Mouse (Mus musculus): ENCODE results near the gene Ncl.

Ncl gene

DNA sequence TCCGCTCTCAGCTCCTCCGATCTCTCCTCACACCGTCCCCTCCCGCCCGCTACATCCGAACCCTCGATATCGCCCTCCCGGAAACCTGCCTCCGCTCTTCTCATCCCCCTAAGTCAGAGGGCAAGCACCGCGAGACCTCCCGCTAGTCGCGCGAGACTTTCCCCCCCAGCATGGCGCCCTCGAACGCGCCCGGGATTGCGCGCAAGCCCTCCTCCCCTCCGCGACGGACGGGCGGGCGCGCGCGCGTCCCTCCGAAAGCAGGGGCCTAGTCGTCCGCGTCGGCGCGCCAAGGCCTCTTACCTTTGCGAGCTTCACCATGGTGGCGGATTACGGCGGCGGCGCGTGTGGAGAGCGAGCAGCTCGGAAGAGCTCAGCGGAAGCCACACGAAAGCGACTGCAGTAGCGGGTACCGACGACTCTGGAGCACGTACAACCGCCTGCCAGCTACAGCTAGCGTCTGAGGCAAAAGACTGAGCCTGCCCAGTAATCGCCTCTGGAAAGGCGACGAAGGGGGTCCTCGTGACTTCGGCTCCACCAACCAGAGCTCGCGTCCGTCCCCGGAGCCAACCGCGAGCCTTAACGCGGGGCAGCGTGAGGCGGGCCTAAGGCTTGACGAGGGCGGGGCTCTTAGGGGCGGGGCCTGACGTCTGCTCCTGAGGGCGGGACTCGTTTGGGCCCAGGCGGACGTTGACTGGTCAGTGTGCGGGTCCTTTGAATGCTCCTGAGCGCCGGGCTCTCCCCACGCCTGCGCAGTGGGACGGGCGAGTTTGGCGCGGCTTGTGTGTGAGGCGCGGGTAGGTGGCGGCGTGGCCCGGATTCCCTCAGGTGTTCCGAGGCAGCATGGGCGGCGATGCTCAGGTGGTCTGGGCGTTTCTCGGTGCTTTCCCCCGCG is at the start of gene Ncl:
Gene Ncl, minus strand, starts transcription at position 495 of the 892 bp plus-strand sequence.
- DNase-seq (ENCODE audit: low read depth, low spot score) = peak; percentile 98

GRCm38 (mm10) chr1:86408515-86408914 is 49.3 kb upstream of the Ncl start:
- DNase-seq (ENCODE audit: low read depth, low spot score) = no peak

DNA sequence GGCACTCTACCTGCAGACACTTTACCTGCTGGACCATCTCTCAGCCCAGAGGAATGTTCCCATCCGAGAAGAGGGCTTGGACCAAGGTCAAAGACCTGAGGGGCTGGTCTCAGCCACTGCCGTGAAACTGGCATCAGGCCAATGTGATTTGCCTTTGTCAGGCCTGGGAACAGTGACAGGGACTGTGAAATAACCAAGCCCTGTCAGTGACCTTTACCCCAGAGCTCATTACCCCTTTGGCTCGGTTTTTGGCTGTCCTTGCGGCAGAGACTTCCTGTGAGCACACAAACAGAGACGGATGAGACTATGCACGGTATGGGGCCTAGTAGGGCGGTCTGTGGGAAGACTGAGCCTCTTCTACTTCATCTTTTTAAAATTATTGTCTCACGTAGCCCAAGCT is 47.7 kb upstream of the Ncl start:
- DNase-seq (ENCODE audit: low read depth, low spot score) = peak; percentile 57

DNA sequence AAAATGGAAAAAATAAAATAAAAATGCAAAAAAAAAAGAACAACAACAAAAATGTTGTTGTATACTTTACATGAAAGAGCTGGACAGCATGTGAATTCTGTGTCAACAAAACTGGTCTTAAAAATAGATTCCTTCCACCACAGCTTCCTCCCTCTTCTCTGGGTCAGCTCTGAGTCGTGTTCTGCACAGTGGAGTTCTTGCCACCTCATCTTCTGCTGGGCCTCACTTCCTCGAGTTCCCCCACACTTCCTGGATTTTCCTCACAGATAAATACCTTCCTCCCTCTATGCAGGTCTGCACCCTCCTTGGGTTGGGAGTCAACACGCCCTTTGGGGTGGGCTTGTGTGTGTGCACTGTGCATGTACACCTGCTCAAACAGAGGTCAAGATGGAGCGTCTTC is 47.1 kb upstream of the Ncl start:
- no peak for DNase-seq (ENCODE audit: low read depth, low spot score)

GRCm38 (mm10) chr1:86404834-86405233 is 45.6 kb upstream of the Ncl start:
- DNase-seq (ENCODE audit: low read depth, low spot score) = peak; percentile 72

DNA sequence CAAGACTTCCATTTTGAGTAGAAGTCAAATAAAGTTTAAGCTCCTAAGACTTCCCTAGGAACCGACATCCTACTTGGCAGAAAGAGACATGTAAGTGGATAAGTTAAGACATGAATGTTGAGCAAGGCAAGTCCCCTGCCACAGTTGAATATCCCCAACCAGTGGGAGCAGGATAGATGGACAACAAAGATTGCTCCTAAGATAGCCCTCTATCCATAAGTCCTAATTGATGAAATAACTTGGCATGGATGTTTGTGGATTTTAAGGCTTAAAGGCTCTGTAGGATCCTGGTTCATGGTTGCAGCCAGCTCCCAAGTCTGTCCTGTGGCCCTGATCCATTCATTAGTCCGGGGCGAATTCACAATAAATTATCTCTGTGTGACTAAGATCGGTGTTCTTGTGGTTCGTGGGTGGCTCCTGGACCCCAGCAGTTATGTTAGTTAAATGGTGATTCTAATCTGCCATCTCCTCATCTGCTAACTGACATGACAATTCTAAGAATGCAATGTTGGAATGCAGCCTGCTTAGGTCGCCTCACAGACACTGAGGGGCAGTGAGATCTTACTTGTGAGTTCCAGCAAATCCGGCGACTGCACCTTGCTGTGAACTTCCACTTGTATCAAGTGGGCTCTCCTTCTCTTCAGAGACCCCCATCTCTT is 41.0 kb upstream of the Ncl start:
- DNase-seq (ENCODE audit: low read depth, low spot score) = no peak

DNA sequence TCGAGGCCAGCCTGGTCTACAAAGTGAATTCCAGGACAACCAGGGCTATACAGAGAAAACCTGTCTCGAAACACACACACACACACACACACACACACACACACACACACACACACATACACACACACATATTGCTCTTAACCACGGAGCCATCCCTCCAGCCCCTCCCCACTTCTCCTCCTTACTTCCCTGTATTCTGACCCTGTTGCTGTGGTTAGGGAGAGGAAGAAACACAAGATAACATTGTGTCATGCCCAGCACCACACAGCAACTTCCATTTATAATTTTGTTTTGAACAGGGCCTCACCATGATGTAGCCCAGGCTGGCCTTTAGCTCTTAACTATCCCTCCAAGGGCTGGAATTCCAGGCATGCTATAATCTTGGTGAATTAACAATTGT is 40.1 kb upstream of the Ncl start:
- no peak for DNase-seq (ENCODE audit: low read depth, low spot score)

- DNase-seq (ENCODE audit: low read depth, low spot score) = no peak
Measured at GRCm38 (mm10) chr1:86398222-86398621, 39.0 kb upstream of the Ncl start.

GRCm38 (mm10) chr1:86397621-86398020 is 38.4 kb upstream of the Ncl start:
- DNase-seq (ENCODE audit: low read depth, low spot score) = no peak

DNA sequence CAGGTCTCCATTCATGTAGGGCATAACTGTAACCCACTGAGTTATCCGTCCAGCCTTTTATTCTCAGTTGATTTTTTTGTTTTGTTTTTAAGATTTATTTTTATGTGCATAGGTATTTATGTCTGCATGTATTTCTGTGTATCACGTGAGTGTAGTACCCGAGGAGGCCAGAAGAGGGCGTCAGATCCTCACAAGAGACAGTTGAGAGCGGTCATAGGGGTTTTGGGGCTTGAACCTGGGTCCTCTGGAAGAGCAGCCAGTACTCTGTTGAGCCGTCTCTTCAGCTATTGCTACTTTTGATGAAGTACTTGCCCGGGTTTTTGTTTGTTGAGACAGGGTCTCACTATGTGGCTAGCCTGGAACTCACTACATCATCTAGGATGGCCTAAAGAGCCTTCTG is 36.7 kb upstream of the Ncl start:
- DNase-seq (ENCODE audit: low read depth, low spot score) = peak; percentile 43

GRCm38 (mm10) chr1:86394246-86394645 is 35.0 kb upstream of the Ncl start:
- peak; percentile 79 for DNase-seq (ENCODE audit: low read depth, low spot score)

DNA sequence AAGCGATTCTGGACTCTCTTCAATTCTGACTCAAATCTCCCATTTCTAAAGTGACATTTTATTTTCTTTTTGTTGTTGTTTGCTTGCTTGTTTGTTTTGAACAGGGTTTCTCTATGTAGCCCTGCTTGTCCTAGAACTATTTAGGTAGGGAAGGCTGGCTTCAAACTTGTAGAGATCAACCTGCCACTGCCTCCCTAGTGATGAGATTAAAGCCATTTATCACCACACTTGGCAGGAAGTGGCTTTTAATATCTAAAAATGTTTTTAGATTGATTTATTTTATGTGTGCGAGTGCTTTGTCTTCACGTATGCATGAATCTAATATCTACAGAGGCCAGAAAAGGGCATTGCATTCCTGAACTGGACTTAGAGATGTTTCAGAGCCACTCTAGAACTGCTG is 34.0 kb upstream of the Ncl start:
- no peak for DNase-seq (ENCODE audit: low read depth, low spot score)

- no peak for DNase-seq (ENCODE audit: low read depth, low spot score)
Measured at GRCm38 (mm10) chr1:86391425-86391824, 32.2 kb upstream of the Ncl start.

DNA sequence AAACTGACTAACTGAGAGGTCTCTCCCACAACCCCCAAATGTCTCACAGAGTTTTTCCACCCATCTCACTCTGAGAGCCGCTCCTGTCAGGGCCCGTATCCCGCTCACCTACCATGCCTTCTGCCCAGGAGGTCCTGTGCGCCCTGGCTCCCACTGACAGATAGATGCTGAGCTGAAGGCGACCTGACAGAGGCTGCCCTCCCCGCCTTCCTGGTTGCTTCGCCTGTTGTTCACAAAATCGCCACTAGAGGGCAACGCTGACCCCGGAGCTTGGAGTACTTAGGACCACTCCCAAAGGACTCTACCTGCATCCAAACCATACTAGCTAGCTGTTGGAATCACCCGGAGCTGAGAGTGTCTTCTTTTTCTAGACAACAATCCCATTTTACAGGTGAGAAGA is 30.0 kb upstream of the Ncl start:
- peak; percentile 86 for DNase-seq (ENCODE audit: low read depth, low spot score)

DNA sequence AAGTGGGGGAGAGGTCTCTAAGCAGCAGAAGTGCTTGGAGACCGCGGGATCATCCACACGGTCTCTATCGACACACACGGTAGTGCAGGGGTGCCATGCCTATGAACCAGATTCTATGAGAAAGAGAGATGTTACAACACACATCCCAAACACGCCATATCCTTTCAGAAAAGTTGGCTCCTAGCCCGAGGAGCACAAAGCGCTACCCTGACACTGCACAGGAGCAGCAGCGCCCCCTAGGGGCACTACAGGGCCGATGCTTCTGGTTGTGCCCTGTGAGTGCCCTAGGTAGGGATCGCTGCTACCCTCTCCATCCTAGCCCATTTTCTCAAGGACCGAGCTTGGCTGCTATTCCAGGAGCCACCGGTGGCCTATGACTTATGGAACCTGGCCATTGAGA is 21.8 kb upstream of the Ncl start:
- DNase-seq (ENCODE audit: low read depth, low spot score) = peak; percentile 83

DNA sequence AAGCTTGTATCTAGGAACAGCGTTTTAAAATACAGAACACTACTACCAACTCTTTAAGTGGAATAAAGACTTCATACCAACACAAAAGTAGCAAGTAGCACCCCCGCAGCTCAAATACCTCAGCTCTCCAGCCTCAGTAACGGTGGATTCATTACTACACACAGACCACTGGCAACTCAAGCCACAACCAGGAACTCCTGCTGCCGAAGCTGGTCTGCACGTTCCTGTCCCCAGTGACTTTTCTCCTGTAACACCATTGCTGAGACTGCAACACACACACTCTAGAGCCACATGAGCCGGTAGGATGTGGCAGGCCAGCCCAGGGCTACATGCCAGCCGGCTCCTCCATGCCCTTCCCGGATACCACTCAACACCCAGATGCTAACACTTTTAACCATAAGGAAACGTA is 20.0 kb upstream of the Ncl start:
- no peak for DNase-seq (ENCODE audit: low read depth, low spot score)

GRCm38 (mm10) chr1:86378662-86379061 is 19.5 kb upstream of the Ncl start:
- DNase-seq (ENCODE audit: low read depth, low spot score) = no peak

DNA sequence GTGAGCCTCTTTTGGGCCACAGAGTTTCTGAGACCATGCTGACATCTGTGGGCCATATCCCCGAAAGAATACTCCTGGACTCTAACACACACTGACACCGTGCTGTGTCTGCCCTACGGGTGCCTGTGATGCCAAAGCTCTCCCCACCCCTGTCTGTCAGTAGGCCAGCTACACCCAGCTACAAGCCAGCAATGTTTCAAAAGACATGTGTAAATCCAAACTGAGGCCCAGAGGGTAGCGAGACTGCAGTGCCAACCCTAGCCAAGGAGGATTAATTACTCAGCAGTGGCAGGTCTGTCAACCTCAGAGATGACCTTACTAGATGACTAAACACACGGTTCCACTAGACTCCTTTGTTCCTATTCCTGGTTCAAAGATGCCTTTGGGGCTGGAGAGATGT is 17.2 kb upstream of the Ncl start:
- no peak for DNase-seq (ENCODE audit: low read depth, low spot score)

- peak; percentile 84 for DNase-seq (ENCODE audit: low read depth, low spot score)
Measured at GRCm38 (mm10) chr1:86371997-86372396, 12.8 kb upstream of the Ncl start.

- DNase-seq (ENCODE audit: low read depth, low spot score) = no peak
Measured at GRCm38 (mm10) chr1:86368086-86368485, 8.9 kb upstream of the Ncl start.

GRCm38 (mm10) chr1:86363671-86364070 is 4.5 kb upstream of the Ncl start:
- peak; percentile 73 for DNase-seq (ENCODE audit: low read depth, low spot score)

- DNase-seq (ENCODE audit: low read depth, low spot score) = no peak
Measured at GRCm38 (mm10) chr1:86361852-86362615, 2.8 kb upstream of the Ncl start.

Data from CD4-positive, CD25-positive, alpha-beta regulatory T cell, adult 2 months (primary cell).